Mouse (Mus musculus): ENCODE data around the gene Kif26b. TPM values are rescaled to one million over a fixed set of nuclear protein-coding genes. Genes with fewer than 3 reads are reported as not detected.

Kif26b gene
- polyA plus RNA-seq, 1 experiment from 2014 or later = 2.2 TPM

- Histone ChIP-seq H3K4me1 (ENCODE audit: insufficient read depth) (no peaks in the 10 kb centered on the region), H3K27ac (ENCODE audit: low read depth) (no peak overlapping the region), H3K27me3 (ENCODE audit: insufficient read depth, low read length) (no peaks in the 10 kb centered on the region), H3K36me3 (ENCODE audit: insufficient read depth) (no peaks in the 10 kb centered on the region), H3K9ac (no peak overlapping the region), H3K4me3 (ENCODE audit: low read depth, low read length) (no peak overlapping the region), H3K4me2 (no peak overlapping the region), H3K9me3 (ENCODE audit: low read depth, low read length) (no peaks in the 10 kb centered on the region)
- ATAC-seq (ENCODE audit: insufficient read depth) = peak; percentile 58
- no peak for TF ChIP-seq CTCF (IDR thresholded peaks at IDR 0.05; ENCODE audit: low read depth)
- peak; percentile 74 for DNase-seq
- WGBS = 54% methylated on average over 7 of the region's 7 CpGs
Observed at GRCm38 (mm10) chr1:178748222-178748600, 219.3 kb downstream of the Kif26b start.

GRCm38 (mm10) chr1:178748617-178749016, 219.7 kb downstream of the Kif26b start:
- H3K27me3 ChIP-seq (ENCODE audit: insufficient read depth, low read length) = no peaks in the 10 kb centered on the region
- no peak overlapping the region for H3K4me3 ChIP-seq (ENCODE audit: low read depth, low read length)
- WGBS = 76% methylated on average over 1 of the region's 1 CpGs
- ATAC-seq (ENCODE audit: insufficient read depth) = no peak
- no peak for TF ChIP-seq CTCF (IDR thresholded peaks at IDR 0.05; ENCODE audit: low read depth)
- H3K36me3 ChIP-seq (ENCODE audit: insufficient read depth) = no peaks in the 10 kb centered on the region
- H3K27ac ChIP-seq (ENCODE audit: low read depth) = no peak overlapping the region
- H3K9me3 ChIP-seq (ENCODE audit: low read depth, low read length) = no peaks in the 10 kb centered on the region
- no peak overlapping the region for H3K4me2 ChIP-seq
- H3K9ac ChIP-seq = no peak overlapping the region
- H3K4me1 ChIP-seq (ENCODE audit: insufficient read depth) = no peaks in the 10 kb centered on the region
- DNase-seq = no peak

DNA sequence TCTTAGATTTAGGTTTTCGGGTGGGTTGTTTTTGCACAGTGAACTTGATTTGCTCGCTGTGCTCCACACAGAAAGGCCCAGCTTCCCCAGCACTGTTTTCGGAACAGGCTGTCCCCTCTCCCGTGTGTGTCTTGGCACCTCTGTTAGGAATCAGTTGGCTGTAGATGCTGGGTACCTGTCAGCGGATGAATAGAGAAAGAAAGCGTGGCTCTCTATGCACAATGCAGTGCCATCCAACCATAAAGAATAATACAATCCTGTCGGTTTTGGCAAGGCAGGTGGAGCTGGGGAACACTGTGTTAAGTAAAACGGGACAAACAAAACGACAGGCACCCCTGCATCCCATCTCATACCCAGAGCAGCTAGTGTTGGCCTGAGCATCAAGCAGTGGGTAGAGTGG, 220.9 kb downstream of the Kif26b start:
- no peaks in the 10 kb centered on the region for H3K27me3 ChIP-seq (ENCODE audit: insufficient read depth, low read length)
- H3K9me3 ChIP-seq (ENCODE audit: low read depth, low read length) = no peaks in the 10 kb centered on the region
- H3K36me3 ChIP-seq (ENCODE audit: insufficient read depth) = no peaks in the 10 kb centered on the region
- WGBS = 86% methylated on average over 9 of the region's 9 CpGs
- no peak overlapping the region for H3K4me3 ChIP-seq (ENCODE audit: low read depth, low read length)
- H3K9ac ChIP-seq = no peak overlapping the region
- TF ChIP-seq CTCF (IDR thresholded peaks at IDR 0.05; ENCODE audit: low read depth) = no peak
- ATAC-seq (ENCODE audit: insufficient read depth) (no peak), DNase-seq (no peak)
- no peak overlapping the region for H3K4me2 ChIP-seq
- H3K27ac ChIP-seq (ENCODE audit: low read depth) = no peak overlapping the region
- no peaks in the 10 kb centered on the region for H3K4me1 ChIP-seq (ENCODE audit: insufficient read depth)

DNA sequence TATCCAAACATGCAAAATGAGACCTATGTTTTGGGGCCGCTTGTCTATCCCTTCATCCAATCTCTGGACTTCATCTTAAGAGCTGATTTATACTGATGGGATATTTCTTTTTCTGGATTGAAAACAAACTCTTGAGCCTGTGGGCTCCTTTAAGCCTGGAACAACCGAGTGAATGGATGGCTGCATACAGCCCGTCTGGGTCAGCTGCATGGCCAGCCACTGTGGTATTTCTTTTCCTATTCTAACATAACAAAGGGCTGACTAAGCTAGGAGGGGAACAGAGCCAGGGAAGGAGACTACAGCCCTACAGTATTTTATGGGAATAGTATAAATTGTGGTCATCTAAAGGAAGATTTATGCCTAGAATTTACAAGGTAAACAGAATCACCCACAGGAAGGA, 229.5 kb downstream of the Kif26b start:
- Histone ChIP-seq H3K4me1 (ENCODE audit: insufficient read depth) (no peaks in the 10 kb centered on the region), H3K36me3 (ENCODE audit: insufficient read depth) (no peaks in the 10 kb centered on the region), H3K9me3 (ENCODE audit: low read depth, low read length) (no peaks in the 10 kb centered on the region), H3K4me3 (ENCODE audit: low read depth, low read length) (no peak overlapping the region), H3K27me3 (ENCODE audit: insufficient read depth, low read length) (no peaks in the 10 kb centered on the region), H3K4me2 (no peak overlapping the region), H3K9ac (no peak overlapping the region), H3K27ac (ENCODE audit: low read depth) (no peak overlapping the region)
- DNase-seq (no peak), ATAC-seq (ENCODE audit: insufficient read depth) (no peak)
- WGBS = 58% methylated on average over 3 of the region's 3 CpGs
- TF ChIP-seq CTCF (IDR thresholded peaks at IDR 0.05; ENCODE audit: low read depth) = no peak

- DNase-seq (no peak), ATAC-seq (ENCODE audit: insufficient read depth) (no peak)
- no peak overlapping the region for H3K4me2 ChIP-seq
- H3K4me1 ChIP-seq (ENCODE audit: insufficient read depth) = 0 out of 2 replicates have a peak, but pooled peaks cover 4% of the 10 kb centered on the region
- no peaks in the 10 kb centered on the region for H3K36me3 ChIP-seq (ENCODE audit: insufficient read depth)
- no peaks in the 10 kb centered on the region for H3K27me3 ChIP-seq (ENCODE audit: insufficient read depth, low read length)
- 93% methylated on average over 3 of the region's 3 CpGs for WGBS
- H3K9ac ChIP-seq = no peak overlapping the region
- no peak overlapping the region for H3K27ac ChIP-seq (ENCODE audit: low read depth)
- no peak overlapping the region for H3K4me3 ChIP-seq (ENCODE audit: low read depth, low read length)
- TF ChIP-seq CTCF (IDR thresholded peaks at IDR 0.05; ENCODE audit: low read depth) = no peak
- H3K9me3 ChIP-seq (ENCODE audit: low read depth, low read length) = no peaks in the 10 kb centered on the region
Observed at GRCm38 (mm10) chr1:178762125-178762741, 233.3 kb downstream of the Kif26b start.

DNA sequence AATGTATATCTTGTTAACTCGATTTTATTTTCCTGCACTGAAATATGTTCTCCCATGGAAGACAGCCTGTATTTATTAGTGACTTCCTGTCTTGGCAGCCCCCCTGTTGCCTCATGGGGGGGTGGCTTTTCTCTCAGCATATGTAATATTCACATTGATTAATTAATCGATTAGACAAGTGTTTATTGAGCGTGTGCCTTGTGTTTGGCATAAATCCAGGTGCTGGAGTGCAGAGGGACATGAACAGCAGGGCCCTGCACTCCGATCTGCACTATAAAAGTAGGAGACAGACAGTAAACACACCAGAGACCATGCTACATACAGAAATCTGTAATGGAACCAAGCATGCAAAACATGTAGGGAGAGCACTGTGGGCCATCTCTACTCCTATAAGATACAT, 236.0 kb downstream of the Kif26b start:
- 35% methylated on average over 4 of the region's 4 CpGs for WGBS
- no peak overlapping the region for H3K4me2 ChIP-seq
- 0 out of 2 replicates have a peak, but pooled peaks cover 4% of the 10 kb centered on the region for H3K4me1 ChIP-seq (ENCODE audit: insufficient read depth)
- no peaks in the 10 kb centered on the region for H3K27me3 ChIP-seq (ENCODE audit: insufficient read depth, low read length)
- H3K9ac ChIP-seq = no peak overlapping the region
- H3K27ac ChIP-seq (ENCODE audit: low read depth) = no peak overlapping the region
- no peaks in the 10 kb centered on the region for H3K9me3 ChIP-seq (ENCODE audit: low read depth, low read length)
- no peaks in the 10 kb centered on the region for H3K36me3 ChIP-seq (ENCODE audit: insufficient read depth)
- H3K4me3 ChIP-seq (ENCODE audit: low read depth, low read length) = no peak overlapping the region
- peak; percentile 68; the same call in 1 of the 2 replicates for ATAC-seq (ENCODE audit: insufficient read depth)
- peak; percentile 52 for DNase-seq
- TF ChIP-seq CTCF (IDR thresholded peaks at IDR 0.05; ENCODE audit: low read depth) = no peak

- TF ChIP-seq CTCF (IDR thresholded peaks at IDR 0.05; ENCODE audit: low read depth) = no peak
- 64% methylated on average over 2 of the region's 2 CpGs for WGBS
Observed at GRCm38 (mm10) chr1:178765650-178766049, 236.7 kb downstream of the Kif26b start.

More at GRCm38 (mm10) chr1:178765650-178766049, 236.7 kb downstream of the Kif26b start:
- Histone ChIP-seq H3K36me3 (ENCODE audit: insufficient read depth) (no peaks in the 10 kb centered on the region), H3K4me2 (no peak overlapping the region), H3K9ac (no peak overlapping the region), H3K9me3 (ENCODE audit: low read depth, low read length) (no peaks in the 10 kb centered on the region), H3K4me3 (ENCODE audit: low read depth, low read length) (no peak overlapping the region), H3K27me3 (ENCODE audit: insufficient read depth, low read length) (no peaks in the 10 kb centered on the region), H3K27ac (ENCODE audit: low read depth) (no peak overlapping the region), H3K4me1 (ENCODE audit: insufficient read depth) (0 out of 2 replicates have a peak, but pooled peaks cover 4% of the 10 kb centered on the region)
- no peak for ATAC-seq (ENCODE audit: insufficient read depth)
- no peak for DNase-seq
